Mouse (Mus musculus) ovary, postnatal 36 days (tissue): Measurements from ENCODE around the gene Ccdc162.
"Not testable (repeated sequence)": the region's sequence is repeated elsewhere in the genome, so short reads cannot be mapped to it uniquely, and the experiment has no call there.

ENCODE experiments used
- DNase-seq: peaks from one replicate; pipeline ENCODE4 v3.0.0; 2022; ENCODE audit warnings: low spot score, mixed read lengths

Ccdc162 gene

GRCm38 (mm10) chr10:41697040-41697439, 19.4 kb downstream of the Ccdc162 start:
- DNase-seq = peak; percentile 41

- DNase-seq = no peak
Observed at GRCm38 (mm10) chr10:41690978-41691377, 25.5 kb downstream of the Ccdc162 start.

GRCm38 (mm10) chr10:41689941-41690887, 26.2 kb downstream of the Ccdc162 start:
- peak; percentile 34 for DNase-seq

GRCm38 (mm10) chr10:41684548-41684996, 31.9 kb downstream of the Ccdc162 start:
- DNase-seq = peak; percentile 24

GRCm38 (mm10) chr10:41682546-41683393, 33.7 kb downstream of the Ccdc162 start:
- DNase-seq = peak; percentile 77

- peak; percentile 73 for DNase-seq
Observed at GRCm38 (mm10) chr10:41678746-41679360, 37.6 kb downstream of the Ccdc162 start.

- no peak for DNase-seq
Observed at GRCm38 (mm10) chr10:41677396-41677795, 39.0 kb downstream of the Ccdc162 start.

GRCm38 (mm10) chr10:41676661-41677061, 39.8 kb downstream of the Ccdc162 start:
- DNase-seq = no peak

GRCm38 (mm10) chr10:41675842-41676571, 40.4 kb downstream of the Ccdc162 start:
- no peak for DNase-seq

- no peak for DNase-seq
Observed at GRCm38 (mm10) chr10:41675243-41675642, 41.2 kb downstream of the Ccdc162 start.

GRCm38 (mm10) chr10:41674362-41674761, 42.1 kb downstream of the Ccdc162 start:
- no peak for DNase-seq

GRCm38 (mm10) chr10:41670196-41670595, 46.2 kb downstream of the Ccdc162 start:
- no peak for DNase-seq

GRCm38 (mm10) chr10:41665498-41665897, 50.9 kb downstream of the Ccdc162 start:
- no peak for DNase-seq

GRCm38 (mm10) chr10:41659671-41660070, 56.8 kb downstream of the Ccdc162 start:
- DNase-seq = not testable (repeated sequence)

- DNase-seq = not testable (repeated sequence)
Observed at GRCm38 (mm10) chr10:41655684-41656083, 60.8 kb downstream of the Ccdc162 start.

- no peak for DNase-seq
Observed at GRCm38 (mm10) chr10:41652988-41653387, 63.4 kb downstream of the Ccdc162 start.

- no peak for DNase-seq
Observed at GRCm38 (mm10) chr10:41652094-41652775, 64.2 kb downstream of the Ccdc162 start.

- DNase-seq = no peak
Observed at GRCm38 (mm10) chr10:41651532-41651931, 64.9 kb downstream of the Ccdc162 start.

GRCm38 (mm10) chr10:41649186-41649585, 67.2 kb downstream of the Ccdc162 start:
- DNase-seq = no peak

GRCm38 (mm10) chr10:41638776-41639175, 77.7 kb downstream of the Ccdc162 start:
- no peak for DNase-seq
